Mouse (Mus musculus): ENCODE data around the gene Vps51. TPM values are rescaled to one million over a fixed set of nuclear protein-coding genes. Genes with fewer than 3 reads are reported as not detected.

Vps51 gene
- total and polyA plus RNA-seq, 2 experiments from 2014 or later: 91.2 to 102 TPM

DNA sequence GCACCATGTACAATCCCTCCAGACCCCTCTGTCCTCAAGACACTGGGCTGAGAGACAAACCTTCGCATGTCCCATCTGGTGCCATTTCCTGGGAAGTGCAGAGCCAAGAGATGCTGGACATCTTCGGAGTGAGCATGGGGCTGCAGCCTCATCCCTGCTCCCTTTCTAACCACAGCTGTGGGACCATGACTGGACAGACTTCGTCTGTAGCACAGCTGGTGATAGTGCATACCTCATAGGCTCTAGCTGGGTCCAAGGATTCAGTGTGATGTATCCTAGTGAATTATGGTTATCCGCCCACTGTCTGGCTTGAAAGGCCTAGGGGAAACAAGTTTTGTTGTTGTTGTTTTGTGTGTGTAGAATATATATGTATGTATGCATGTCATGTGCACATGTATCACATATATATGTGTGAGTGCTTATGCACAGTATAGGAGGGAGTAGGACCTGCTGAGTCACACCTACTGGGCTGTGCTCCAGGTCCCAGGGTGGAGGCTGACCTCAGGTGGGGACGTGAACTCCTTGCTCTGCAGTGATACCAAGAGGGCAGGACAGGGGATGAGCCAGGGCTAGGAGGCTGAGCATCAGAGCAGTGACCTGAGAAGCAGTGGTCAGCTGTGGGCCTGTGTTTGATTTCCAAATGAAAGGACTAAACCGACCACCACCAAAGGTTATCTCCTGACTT lies 25.3 kb upstream of the Vps51 start:
- H3K36me3 ChIP-seq (ENCODE audit: insufficient read depth, low read length): no peaks in the 10 kb centered on the region
- no peak overlapping the region for H3K4me3 ChIP-seq (ENCODE audit: low read length)
- TF ChIP-seq CTCF (IDR thresholded peaks at IDR 0.05; ENCODE audit: low read depth): no peak
- no peak overlapping the region for H3K9ac ChIP-seq (replicated peaks; ENCODE audit: low read length)
- H3K4me2 ChIP-seq (ENCODE audit: low read depth, low read length): no peak overlapping the region
- no peaks in the 10 kb centered on the region for H3K9me3 ChIP-seq (ENCODE audit: low read length)
- no peak overlapping the region for H3K27ac ChIP-seq
- no peaks in the 10 kb centered on the region for H3K4me1 ChIP-seq (ENCODE audit: insufficient read depth, low read length)
- no peak for DNase-seq (ENCODE audit: low spot score)
- ATAC-seq: no peak
- H3K27me3 ChIP-seq (ENCODE audit: insufficient read depth, low read length): no peaks in the 10 kb centered on the region
- WGBS: 75% methylated on average over 6 of the region's 6 CpGs

DNA sequence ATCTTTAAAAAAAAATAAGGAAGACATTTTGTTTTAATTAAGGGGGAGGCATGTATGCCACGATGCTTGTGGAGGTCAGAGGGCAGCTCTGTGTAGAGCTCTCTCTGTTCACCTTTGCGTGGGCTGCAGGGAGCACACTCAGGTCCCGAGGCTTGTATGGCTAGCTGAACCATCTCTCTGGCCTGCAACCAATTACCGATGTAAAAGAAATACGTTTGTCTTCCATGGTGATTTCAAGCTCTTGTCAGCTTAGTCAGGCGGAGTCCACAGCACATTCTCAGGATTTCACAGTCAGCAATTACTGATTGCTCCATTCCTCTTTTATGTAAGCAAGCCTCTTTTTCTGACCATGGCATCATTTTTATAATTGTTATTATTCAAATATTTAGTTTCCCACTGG lies 24.2 kb upstream of the Vps51 start:
- Histone ChIP-seq H3K27me3 (ENCODE audit: insufficient read depth, low read length) (no peaks in the 10 kb centered on the region), H3K9me3 (ENCODE audit: low read length) (no peaks in the 10 kb centered on the region), H3K4me2 (ENCODE audit: low read depth, low read length) (no peak overlapping the region), H3K4me3 (ENCODE audit: low read length) (no peak overlapping the region), H3K4me1 (ENCODE audit: insufficient read depth, low read length) (no peaks in the 10 kb centered on the region), H3K27ac (no peak overlapping the region), H3K36me3 (ENCODE audit: insufficient read depth, low read length) (no peaks in the 10 kb centered on the region), H3K9ac (replicated peaks; ENCODE audit: low read length) (no peak overlapping the region)
- WGBS: 66% methylated on average over 6 of the region's 6 CpGs
- ATAC-seq (no peak), DNase-seq (ENCODE audit: low spot score) (no peak)
- no peak for TF ChIP-seq CTCF (IDR thresholded peaks at IDR 0.05; ENCODE audit: low read depth)

DNA sequence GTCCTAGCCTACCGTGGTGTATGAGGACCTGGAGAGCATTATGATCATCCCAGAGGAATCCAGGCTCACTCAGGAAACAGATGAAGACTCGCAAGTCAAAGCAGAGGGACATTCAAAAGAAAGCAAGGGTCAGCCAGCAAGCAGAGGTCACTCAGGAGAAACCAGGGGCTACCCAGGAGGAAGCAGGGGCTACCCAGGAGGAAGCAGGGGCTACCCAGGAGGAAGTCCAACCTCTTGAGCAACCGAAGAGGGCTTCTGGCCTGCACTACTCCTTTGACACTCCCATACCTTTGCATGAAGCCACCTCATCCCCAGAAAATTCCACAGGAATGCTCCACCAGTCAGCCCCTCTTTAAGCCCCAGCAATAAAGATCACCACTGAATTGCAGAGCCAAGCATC lies 20.8 kb upstream of the Vps51 start:
- 93% methylated on average over 3 of the region's 3 CpGs for WGBS
- H3K27me3 ChIP-seq (ENCODE audit: insufficient read depth, low read length): no peaks in the 10 kb centered on the region
- no peaks in the 10 kb centered on the region for H3K36me3 ChIP-seq (ENCODE audit: insufficient read depth, low read length)
- no peaks in the 10 kb centered on the region for H3K4me1 ChIP-seq (ENCODE audit: insufficient read depth, low read length)
- ATAC-seq: no peak
- no peak overlapping the region for H3K9ac ChIP-seq (replicated peaks; ENCODE audit: low read length)
- H3K9me3 ChIP-seq (ENCODE audit: low read length): no peaks in the 10 kb centered on the region
- H3K27ac ChIP-seq: no peak overlapping the region
- no peak overlapping the region for H3K4me2 ChIP-seq (ENCODE audit: low read depth, low read length)
- TF ChIP-seq CTCF (IDR thresholded peaks at IDR 0.05; ENCODE audit: low read depth): no peak
- no peak for DNase-seq (ENCODE audit: low spot score)
- H3K4me3 ChIP-seq (ENCODE audit: low read length): no peak overlapping the region

DNA sequence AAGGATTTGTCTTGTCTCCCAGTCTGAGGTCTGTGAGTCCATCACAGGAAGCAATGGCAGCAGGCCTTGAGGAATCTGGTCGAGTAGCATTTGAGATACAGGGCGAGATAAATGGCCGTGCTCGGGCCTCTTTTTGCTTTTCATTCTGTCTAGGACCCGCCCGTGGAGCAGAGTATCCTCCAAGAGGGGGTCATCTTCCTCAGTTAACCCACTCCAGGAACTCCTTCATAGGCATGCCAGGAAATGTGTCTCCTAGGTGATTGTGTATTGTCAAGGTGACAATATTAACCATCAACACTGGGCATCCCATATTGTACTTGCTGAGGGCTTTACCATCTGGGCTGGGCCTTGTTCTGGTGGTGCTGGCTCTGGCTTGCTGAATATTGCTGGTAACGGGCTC lies 17.1 kb upstream of the Vps51 start, which contains the start of gene AC131692.1:
Gene AC131692.1, plus strand, starts transcription at position 301 of the 400 bp plus-strand sequence.
- Histone ChIP-seq H3K36me3 (ENCODE audit: insufficient read depth, low read length) (no peaks in the 10 kb centered on the region), H3K27ac (no peak within 1 kb of the TSS), H3K27me3 (ENCODE audit: insufficient read depth, low read length) (no peaks in the 10 kb centered on the region), H3K9me3 (ENCODE audit: low read length) (no peaks in the 10 kb centered on the region), H3K4me1 (ENCODE audit: insufficient read depth, low read length) (no peaks in the 10 kb centered on the region), H3K4me2 (ENCODE audit: low read depth, low read length) (no peak within 1 kb of the TSS), H3K9ac (replicated peaks; ENCODE audit: low read length) (no peak within 1 kb of the TSS), H3K4me3 (ENCODE audit: low read length) (no peak within 1 kb of the TSS)
- no peak for ATAC-seq
- WGBS: 90% methylated on average over 7 of the region's 7 CpGs
- DNase-seq (ENCODE audit: low spot score): no peak
- TF ChIP-seq CTCF (IDR thresholded peaks at IDR 0.05; ENCODE audit: low read depth): no peak

DNA sequence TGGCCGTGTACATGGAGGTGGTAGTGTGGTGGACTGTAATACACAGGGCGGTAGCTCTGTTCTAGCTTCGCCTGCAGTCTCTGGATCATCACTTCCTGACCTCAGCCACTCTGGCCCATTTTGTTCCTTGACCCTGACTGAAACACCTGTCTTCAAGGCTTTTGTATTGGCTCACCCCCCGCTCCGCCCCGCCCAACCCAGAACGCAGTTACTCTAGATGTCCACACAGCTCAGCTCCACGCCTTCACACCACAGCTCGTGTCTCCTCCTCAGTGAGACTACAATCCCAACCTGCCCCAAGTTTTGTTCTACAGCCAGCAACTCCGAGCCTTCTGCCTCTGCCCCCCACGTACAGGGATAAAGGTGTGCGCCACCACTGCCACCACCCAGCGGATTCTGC lies 11.8 kb upstream of the Vps51 start:
- Histone ChIP-seq H3K9ac (replicated peaks; ENCODE audit: low read length) (no peak overlapping the region), H3K4me1 (ENCODE audit: insufficient read depth, low read length) (peaks cover 3% of the 10 kb centered on the region), H3K9me3 (ENCODE audit: low read length) (no peaks in the 10 kb centered on the region), H3K27ac (no peak overlapping the region), H3K4me3 (ENCODE audit: low read length) (no peak overlapping the region), H3K4me2 (ENCODE audit: low read depth, low read length) (no peak overlapping the region), H3K27me3 (ENCODE audit: insufficient read depth, low read length) (no peaks in the 10 kb centered on the region), H3K36me3 (ENCODE audit: insufficient read depth, low read length) (no peaks in the 10 kb centered on the region)
- no peak for ATAC-seq
- 94% methylated on average over 13 of the region's 13 CpGs for WGBS
- TF ChIP-seq CTCF (IDR thresholded peaks at IDR 0.05; ENCODE audit: low read depth): no peak
- no peak for DNase-seq (ENCODE audit: low spot score)

DNA sequence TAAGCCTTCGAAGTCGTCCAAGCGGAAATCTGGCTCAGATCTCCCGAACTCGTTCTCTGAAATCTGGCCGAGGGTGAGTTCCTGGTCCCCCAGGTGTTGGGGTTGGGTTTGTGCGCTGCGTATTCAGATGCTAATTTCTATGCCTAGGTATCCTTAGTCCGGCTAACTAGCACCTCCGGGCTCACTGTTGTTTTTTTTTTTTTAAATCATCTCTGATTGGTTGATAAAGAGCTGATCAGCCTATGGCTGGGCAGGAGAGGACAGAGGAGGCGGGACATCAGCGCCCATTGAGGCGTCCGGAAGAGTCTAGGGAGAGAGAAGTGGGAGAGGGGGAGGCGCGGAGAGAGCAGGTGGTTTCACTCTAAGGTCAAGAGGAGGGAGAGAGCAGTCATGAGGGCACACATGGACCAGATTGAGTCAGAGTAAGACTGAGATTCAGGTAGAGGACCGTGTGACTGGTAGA lies 8.4 kb upstream of the Vps51 start:
- Histone ChIP-seq H3K27me3 (ENCODE audit: insufficient read depth, low read length) (no peaks in the 10 kb centered on the region), H3K4me3 (ENCODE audit: low read length) (peak overlapping the region; percentile 54), H3K9ac (replicated peaks; ENCODE audit: low read length) (no peak overlapping the region; the same call in 1 of the 2 replicates), H3K27ac (no peak overlapping the region), H3K36me3 (ENCODE audit: insufficient read depth, low read length) (peaks cover 22% of the 10 kb centered on the region), H3K4me2 (ENCODE audit: low read depth, low read length) (peak overlapping the region; percentile 94), H3K9me3 (ENCODE audit: low read length) (no peaks in the 10 kb centered on the region), H3K4me1 (ENCODE audit: insufficient read depth, low read length) (peaks cover 8% of the 10 kb centered on the region)
- ATAC-seq (peak; percentile 61; the same call in 1 of the 2 replicates), DNase-seq (ENCODE audit: low spot score) (peak; percentile 54)
- under 1% methylated on average over 17 of the region's 17 CpGs for WGBS
- no peak for TF ChIP-seq CTCF (IDR thresholded peaks at IDR 0.05; ENCODE audit: low read depth)

All from hindbrain, postnatal 0 days (tissue).